Mouse (Mus musculus) embryo, embryonic 10 days (tissue): ENCODE results near the gene Ptprk.
A peak's percentile ranks its signal among the peaks of the same experiment; 100 is the strongest.

Experiments
- DNase-seq: peaks from one replicate; pipeline ENCODE4 v3.0.0-alpha.2; 2015; ENCODE audit warnings: low spot score

The Ptprk gene

DNA sequence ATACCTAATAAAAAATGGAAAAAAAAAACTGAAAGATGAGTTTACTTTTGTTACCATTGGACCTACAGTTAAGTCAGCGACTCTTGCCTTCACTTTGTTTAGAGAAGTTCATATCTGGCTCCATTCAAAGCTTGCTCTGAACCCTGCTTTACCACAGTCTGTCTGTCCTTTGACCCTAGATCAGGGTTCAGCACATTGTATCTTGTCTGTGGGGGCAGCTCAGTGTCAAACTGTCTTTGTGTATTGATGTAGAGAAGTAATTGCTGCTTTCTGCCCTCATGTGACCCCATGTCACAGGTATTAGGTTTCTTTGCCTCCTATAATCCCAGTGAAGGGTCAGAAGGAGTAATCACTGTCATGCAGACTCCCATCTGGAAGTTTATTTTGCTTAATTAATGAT, 222.9 kb downstream of the Ptprk start:
- peak; percentile 68 for DNase-seq

DNA sequence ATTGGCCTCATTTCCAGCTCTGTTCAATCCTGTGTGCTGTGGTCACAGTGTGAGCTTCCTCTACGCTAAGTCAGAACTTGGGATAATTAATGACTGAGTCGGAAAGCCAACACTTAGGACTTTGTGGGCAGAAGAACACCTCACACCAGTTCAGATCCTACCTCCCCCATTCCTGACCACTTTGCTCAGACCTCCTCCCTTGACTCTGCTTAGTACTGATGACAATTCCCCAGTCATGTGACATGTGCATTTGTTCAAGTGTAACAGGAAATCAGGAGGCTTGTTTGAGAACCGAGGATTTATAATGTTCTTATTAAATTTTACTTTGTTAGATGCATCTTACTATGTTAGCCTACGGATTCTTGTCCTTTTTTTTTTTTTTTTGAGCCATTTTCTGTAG, 224.6 kb downstream of the Ptprk start:
- peak; percentile 6 for DNase-seq

- no peak for DNase-seq
These were observed 229.2 kb downstream of the Ptprk start for GRCm38 (mm10) chr10:28303856-28304255.

- no peak for DNase-seq
These were observed 229.8 kb downstream of the Ptprk start for GRCm38 (mm10) chr10:28304292-28304875.

- peak; percentile 5 for DNase-seq
These were observed 231.9 kb downstream of the Ptprk start for GRCm38 (mm10) chr10:28306451-28307086.

- DNase-seq: peak; percentile 57
These were observed 236.7 kb downstream of the Ptprk start for GRCm38 (mm10) chr10:28311369-28311768.

DNA sequence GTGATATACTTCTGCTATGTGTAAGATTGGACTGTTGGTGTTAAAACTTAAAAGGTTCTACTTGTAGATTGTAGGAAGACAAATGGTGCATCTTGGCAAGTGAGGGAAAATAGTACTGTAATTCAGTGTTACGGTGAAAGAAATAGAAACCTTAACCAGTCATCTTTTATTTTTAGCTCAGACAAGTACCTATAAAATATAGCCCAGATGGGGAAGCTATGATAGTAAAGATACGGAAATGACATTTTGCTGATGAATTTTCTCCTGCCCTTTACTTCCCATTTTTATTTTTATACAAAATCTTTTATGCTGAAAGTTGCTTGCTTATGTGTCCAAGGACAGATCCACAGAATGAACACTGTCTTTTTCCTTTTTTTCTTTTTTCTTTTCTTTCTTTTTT, 248.4 kb downstream of the Ptprk start:
- DNase-seq: no peak

DNA sequence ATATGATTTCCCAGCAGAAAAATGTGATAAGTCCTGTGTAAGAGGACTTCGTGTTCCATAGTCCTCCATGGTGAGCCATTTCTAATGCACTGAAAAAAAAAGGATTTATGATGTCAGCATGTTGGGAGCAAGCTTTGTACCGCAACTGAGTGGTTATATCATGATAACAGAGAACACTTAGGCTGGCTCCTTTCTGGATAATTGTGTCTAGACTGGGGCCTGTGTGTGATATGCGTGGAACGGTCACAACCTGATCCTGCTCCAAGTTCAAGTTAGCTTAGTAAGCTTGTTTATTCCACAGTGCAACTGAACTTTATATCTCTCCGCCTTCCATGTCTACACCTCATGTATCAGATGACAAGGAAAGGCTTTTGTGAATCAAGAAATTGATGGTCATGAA, 260.6 kb downstream of the Ptprk start:
- no peak for DNase-seq

GRCm38 (mm10) chr10:28338536-28338935, 263.9 kb downstream of the Ptprk start:
- no peak for DNase-seq

- DNase-seq: no peak
These were observed 270.6 kb downstream of the Ptprk start for GRCm38 (mm10) chr10:28345196-28345681.

DNA sequence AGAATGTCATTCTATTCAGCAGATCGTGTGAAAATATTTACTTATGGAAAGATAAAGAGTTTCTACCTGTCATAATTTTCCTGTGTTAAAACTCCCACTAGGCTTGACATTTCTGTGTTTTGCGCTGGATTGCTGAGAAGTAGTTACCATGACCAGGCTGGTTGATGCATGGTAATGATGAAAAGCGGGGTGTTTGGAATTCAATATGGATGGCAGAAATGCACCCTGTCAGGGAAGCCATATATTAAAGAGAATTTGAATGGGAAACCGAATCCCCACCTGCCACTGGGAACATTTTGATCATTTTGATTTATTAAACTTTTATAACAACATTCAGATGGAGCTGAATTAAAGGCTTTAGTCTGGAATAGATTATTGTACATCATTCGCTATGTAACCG, 290.7 kb downstream of the Ptprk start:
- DNase-seq: no peak

GRCm38 (mm10) chr10:28366065-28366677, 291.6 kb downstream of the Ptprk start:
- DNase-seq: peak; percentile 14

- DNase-seq: peak; percentile 43
These were observed 295.2 kb downstream of the Ptprk start for GRCm38 (mm10) chr10:28369808-28370207.

DNA sequence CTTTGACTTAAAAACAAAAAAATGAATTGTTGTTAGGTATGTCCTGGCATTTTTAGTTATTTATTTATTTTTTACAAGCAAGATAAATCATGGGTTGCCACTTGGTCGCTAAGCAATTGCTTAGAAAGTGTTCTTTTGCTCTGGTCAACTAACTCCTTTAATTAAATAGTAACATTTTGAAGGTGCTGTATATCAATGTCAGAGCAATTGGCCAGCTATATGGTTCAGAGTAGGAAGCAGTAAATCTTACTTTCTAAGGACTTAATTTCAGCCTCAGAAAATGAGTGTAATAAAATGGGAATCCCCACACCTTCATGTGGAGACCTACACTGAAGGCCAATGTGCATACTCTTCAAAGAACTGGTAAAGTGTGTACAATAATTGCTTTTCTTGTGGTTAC, 300.3 kb downstream of the Ptprk start:
- no peak for DNase-seq

GRCm38 (mm10) chr10:28379752-28380488, 305.3 kb downstream of the Ptprk start:
- DNase-seq: no peak

GRCm38 (mm10) chr10:28387563-28388222, 313.1 kb downstream of the Ptprk start:
- no peak for DNase-seq

GRCm38 (mm10) chr10:28391168-28391567, 316.5 kb downstream of the Ptprk start:
- no peak for DNase-seq

- no peak for DNase-seq
These were observed 321.2 kb downstream of the Ptprk start for GRCm38 (mm10) chr10:28395610-28396519.

GRCm38 (mm10) chr10:28396520-28396915, 321.9 kb downstream of the Ptprk start:
- DNase-seq: no peak

DNA sequence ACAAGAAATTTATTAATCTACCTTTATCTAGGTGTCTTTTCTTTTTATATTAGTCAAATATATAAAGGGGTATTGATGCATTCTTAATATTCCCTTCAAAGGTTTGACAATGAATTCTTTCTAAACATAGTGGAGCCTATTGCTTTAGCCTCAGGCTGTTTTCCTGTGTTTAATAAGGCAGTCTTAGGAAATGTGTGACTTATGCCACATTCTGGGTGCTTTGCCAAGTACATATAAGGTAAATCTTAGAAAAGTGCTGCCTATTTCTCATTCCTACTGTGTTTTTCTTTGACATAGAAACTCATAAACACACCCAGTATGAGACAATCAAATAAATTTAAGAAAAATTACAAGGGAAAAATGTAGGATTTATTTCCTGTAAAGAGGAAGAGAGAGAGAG, 327.2 kb downstream of the Ptprk start:
- DNase-seq: no peak

GRCm38 (mm10) chr10:28408980-28409379, 334.4 kb downstream of the Ptprk start:
- no peak for DNase-seq
